Mouse (Mus musculus): ENCODE results near the gene Krt16. TPM values are rescaled to one million over a fixed set of nuclear protein-coding genes. Genes with fewer than 3 reads are reported as not detected.
"Not testable (repeated sequence)": the region's sequence is repeated elsewhere in the genome, so short reads cannot be mapped to it uniquely, and the experiment has no call there.

The Krt16 gene
- polyA plus RNA-seq, 1 experiment: not detected

DNA sequence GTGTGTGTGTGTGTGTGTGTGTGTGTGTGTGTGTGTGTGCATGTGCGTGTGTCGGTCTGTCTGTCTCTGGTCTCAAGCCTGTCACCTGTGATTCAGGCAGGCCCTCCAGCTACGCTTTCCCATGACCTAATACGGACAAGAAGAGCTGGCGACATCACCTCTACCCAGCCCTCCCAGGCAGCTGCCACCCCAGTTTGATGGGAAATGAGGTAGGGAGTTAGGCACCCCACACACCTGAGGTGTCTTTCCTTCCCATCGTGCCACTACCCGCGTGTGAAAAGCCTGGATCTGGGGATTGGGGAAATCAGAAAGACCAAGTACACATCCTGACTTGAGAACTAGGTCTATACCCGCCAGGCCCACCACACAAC is 12.5 kb upstream of the Krt16 start:
- TF ChIP-seq POLR2A (IDR thresholded peaks at IDR 0.05; ENCODE audit: extremely low read depth, insufficient read depth, low read length): no peak
- no peak for TF ChIP-seq CTCF (IDR thresholded peaks at IDR 0.05; ENCODE audit: extremely low read depth, insufficient read depth, low read length)
- H3K27ac ChIP-seq (ENCODE audit: insufficient read depth, low read length): no peak overlapping the region
- H3K4me1 ChIP-seq (ENCODE audit: control insufficient read depth, insufficient read depth, low read length): no peaks in the 10 kb centered on the region
- H3K4me3 ChIP-seq (ENCODE audit: insufficient read depth, low read length): no peak overlapping the region

DNA sequence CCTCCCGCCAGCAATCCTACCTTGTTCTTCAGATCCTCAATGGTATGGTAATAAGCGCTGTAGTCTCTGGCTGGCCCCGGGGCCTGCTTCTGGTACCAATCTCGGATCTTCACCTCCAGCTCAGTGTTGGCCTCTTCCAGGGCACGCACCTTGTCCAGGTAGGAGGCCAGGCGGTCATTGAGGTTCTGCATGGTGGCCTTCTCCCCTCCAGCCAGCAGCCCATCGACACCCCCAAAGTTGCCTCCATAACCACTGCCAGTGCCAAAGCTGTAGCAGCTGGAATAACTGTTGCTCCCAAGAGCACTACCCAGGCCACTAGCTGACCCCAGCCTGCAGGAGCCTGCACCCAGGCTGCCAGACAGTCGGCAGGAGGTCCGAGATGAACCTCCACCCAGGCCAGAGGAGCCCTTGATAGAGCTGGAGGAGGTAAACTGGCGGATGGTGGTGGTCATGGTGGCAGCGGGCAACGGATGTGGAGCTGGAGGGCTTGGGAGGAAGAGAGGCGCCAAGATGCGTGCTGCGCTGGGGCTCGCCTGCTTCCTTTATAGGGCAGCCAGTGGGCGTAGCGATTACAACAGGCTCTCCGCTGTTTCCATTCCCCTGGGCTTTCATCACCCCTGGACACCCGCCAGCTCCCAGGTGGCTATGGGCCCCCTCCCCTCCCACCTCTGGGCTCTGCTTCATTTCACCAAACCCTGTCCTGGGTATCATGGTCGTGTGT is 12.0 kb upstream of the Krt16 start, which contains the start of gene Krt17:
Gene Krt17 (minus strand): TSS at position 516 of the 721 bp plus-strand sequence.
- Histone ChIP-seq H3K4me1 (ENCODE audit: control insufficient read depth, insufficient read depth, low read length) (no peaks in the 10 kb centered on the region), H3K27ac (ENCODE audit: insufficient read depth, low read length) (no peak within 1 kb of the TSS), H3K4me3 (ENCODE audit: insufficient read depth, low read length) (no peak within 1 kb of the TSS)
- no peak for TF ChIP-seq POLR2A (IDR thresholded peaks at IDR 0.05; ENCODE audit: extremely low read depth, insufficient read depth, low read length)
- TF ChIP-seq CTCF (IDR thresholded peaks at IDR 0.05; ENCODE audit: extremely low read depth, insufficient read depth, low read length): no peak

DNA sequence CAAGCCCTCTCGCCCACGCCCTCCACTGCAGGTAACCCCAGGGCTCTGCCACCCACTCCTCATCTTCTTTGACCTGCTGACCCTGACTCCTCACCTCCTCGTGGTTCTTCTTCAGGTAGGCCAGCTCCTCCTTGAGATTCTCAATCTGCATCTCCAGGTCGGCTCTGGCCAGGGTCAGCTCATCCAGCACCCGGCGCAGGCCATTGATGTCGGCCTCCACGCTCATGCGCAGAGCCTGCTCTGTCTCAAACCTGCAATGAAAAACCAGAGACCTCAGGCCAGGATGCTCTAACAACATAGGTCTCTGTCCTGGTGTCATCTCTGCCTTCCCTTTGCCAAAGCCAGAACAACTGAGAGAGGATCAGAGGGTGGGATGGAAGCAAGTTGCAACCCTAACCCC is 10.4 kb upstream of the Krt16 start:
- no peak overlapping the region for H3K4me3 ChIP-seq (ENCODE audit: insufficient read depth, low read length)
- H3K27ac ChIP-seq (ENCODE audit: insufficient read depth, low read length): no peak overlapping the region
- TF ChIP-seq POLR2A (IDR thresholded peaks at IDR 0.05; ENCODE audit: extremely low read depth, insufficient read depth, low read length) (no peak), CTCF (IDR thresholded peaks at IDR 0.05; ENCODE audit: extremely low read depth, insufficient read depth, low read length) (no peak)

DNA sequence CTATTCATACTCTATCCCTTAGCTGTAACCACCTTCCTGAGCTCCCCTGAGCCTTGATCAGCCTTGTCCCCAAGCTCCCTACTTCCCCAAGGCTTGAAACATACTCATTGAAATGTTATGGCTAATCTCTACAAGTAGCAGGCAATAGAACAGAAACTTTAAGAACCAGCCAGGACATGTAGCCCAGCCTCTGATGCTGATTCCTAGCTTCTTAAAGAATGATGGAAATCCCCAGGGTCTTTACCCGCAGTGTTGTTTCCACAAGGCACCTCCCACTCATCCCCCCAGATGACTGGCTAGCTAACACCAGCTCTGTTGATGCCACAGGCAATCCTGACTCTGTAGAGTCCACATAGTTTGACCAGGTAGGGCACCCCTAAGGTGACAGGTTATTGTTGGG is 9.3 kb upstream of the Krt16 start:
- TF ChIP-seq POLR2A (IDR thresholded peaks at IDR 0.05; ENCODE audit: extremely low read depth, insufficient read depth, low read length) (no peak), CTCF (IDR thresholded peaks at IDR 0.05; ENCODE audit: extremely low read depth, insufficient read depth, low read length) (no peak)
- no peak overlapping the region for H3K27ac ChIP-seq (ENCODE audit: insufficient read depth, low read length)
- H3K4me1 ChIP-seq (ENCODE audit: control insufficient read depth, insufficient read depth, low read length): no peaks in the 10 kb centered on the region
- no peak overlapping the region for H3K4me3 ChIP-seq (ENCODE audit: insufficient read depth, low read length)

More for the DNA sequence above, 10.4 kb upstream of the Krt16 start:
- no peaks in the 10 kb centered on the region for H3K4me1 ChIP-seq (ENCODE audit: control insufficient read depth, insufficient read depth, low read length)

DNA sequence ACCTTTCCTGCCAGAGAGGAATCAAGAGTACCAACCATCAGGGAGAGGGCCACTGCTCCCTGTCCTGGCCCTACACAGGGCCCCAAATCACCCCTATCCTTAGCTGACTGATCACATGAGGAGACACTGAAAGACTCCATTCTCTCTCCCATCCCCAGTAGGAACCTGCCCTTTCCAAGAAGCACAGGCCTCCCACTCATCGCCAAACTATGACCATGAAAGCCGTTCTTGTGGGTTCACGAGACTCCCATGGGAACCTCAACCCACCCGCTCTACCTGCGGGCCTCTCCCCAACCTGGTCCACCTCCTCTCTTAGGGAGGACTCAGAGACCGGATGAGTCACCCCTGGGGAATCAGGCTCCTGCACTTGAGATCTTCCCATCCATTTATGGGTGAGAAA is 6.8 kb upstream of the Krt16 start:
- no peaks in the 10 kb centered on the region for H3K4me1 ChIP-seq (ENCODE audit: control insufficient read depth, insufficient read depth, low read length)
- TF ChIP-seq POLR2A (IDR thresholded peaks at IDR 0.05; ENCODE audit: extremely low read depth, insufficient read depth, low read length): no peak
- no peak for TF ChIP-seq CTCF (IDR thresholded peaks at IDR 0.05; ENCODE audit: extremely low read depth, insufficient read depth, low read length)
- no peak overlapping the region for H3K27ac ChIP-seq (ENCODE audit: insufficient read depth, low read length)
- no peak overlapping the region for H3K4me3 ChIP-seq (ENCODE audit: insufficient read depth, low read length)

DNA sequence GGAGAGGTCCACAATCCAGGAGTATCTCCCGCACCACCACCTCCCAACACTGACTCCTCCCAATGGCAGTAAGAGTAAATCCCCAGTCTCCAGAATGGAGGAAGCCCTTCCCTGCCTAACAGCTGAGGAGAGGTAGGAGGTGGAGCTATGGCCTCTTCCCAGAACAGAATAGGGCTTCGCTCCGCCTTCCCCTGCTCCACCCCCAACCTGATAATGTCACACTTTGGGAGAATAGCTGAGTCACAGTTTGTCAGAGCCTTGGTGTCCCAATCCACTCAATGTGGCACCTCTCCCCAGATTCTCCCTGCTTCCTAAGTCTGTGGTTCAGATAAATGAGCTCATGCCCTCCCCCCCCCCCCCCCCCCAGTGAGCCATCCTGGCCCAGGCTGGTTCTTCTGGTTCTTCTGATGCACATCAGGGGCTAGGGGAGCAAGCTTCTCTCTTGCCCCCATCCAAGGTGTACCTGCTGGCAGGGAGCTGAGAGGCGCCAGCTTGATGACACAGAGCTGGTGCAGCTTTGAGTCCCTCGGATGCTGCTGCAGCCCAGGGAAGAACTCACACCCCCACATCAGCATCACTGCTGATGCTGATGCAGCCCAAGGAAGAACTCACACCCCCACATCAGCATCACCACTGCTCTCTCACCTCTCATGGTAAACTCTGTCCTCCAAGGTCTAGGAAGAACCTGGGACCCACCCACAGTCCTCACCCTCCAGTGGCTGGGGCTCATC is 5.8 kb upstream of the Krt16 start:
- H3K27ac ChIP-seq (ENCODE audit: insufficient read depth, low read length): no peak overlapping the region
- TF ChIP-seq CTCF (IDR thresholded peaks at IDR 0.05; ENCODE audit: extremely low read depth, insufficient read depth, low read length) (no peak), POLR2A (IDR thresholded peaks at IDR 0.05; ENCODE audit: extremely low read depth, insufficient read depth, low read length) (no peak)
- no peak overlapping the region for H3K4me3 ChIP-seq (ENCODE audit: insufficient read depth, low read length)
- no peaks in the 10 kb centered on the region for H3K4me1 ChIP-seq (ENCODE audit: control insufficient read depth, insufficient read depth, low read length)

DNA sequence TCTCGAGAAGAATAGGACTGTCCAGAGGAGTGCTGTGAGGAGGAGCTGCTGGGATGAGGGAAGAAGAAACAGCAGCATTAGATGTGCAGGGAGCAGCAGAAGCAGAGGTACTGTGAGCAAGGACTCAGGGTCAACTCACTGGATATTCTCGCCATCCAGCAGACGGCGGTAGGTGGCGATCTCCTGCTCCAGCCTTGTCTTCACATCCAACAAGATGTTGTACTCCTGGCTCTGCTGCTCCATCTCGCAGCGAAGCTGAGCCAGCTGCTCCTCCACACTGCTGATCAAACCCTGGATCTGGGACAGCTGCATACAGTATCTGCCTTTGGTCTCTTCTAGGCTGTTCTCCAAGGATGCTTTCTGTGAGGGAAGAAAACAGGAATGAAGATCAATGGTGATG is 2.2 kb downstream of the Krt16 start:
- not testable (repeated sequence) for H3K4me1 ChIP-seq (ENCODE audit: control insufficient read depth, insufficient read depth, low read length); H3K27ac ChIP-seq (ENCODE audit: insufficient read depth, low read length); H3K4me3 ChIP-seq (ENCODE audit: insufficient read depth, low read length)

DNA sequence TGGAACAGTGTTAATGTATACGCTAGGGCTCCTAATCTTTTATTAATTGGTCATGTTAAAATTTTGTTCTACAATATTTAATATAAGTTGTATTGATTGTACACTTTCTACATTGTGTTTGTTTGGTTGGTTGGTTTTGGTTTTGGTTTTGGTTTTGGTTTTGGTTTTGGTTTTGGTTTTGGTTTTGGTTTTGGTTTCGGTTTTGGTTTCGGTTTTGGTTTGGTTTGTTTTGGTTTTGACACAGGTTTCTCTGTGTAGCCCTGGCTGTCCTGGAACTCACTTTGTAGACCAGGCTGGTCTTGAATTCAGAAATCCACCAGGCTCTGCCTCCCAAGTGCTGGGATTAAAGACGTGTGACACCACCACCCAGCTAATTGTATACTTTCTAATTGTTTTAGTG is 8.4 kb downstream of the Krt16 start:
- H3K4me1 ChIP-seq (ENCODE audit: control insufficient read depth, insufficient read depth, low read length); H3K27ac ChIP-seq (ENCODE audit: insufficient read depth, low read length); H3K4me3 ChIP-seq (ENCODE audit: insufficient read depth, low read length): not testable (repeated sequence)

DNA sequence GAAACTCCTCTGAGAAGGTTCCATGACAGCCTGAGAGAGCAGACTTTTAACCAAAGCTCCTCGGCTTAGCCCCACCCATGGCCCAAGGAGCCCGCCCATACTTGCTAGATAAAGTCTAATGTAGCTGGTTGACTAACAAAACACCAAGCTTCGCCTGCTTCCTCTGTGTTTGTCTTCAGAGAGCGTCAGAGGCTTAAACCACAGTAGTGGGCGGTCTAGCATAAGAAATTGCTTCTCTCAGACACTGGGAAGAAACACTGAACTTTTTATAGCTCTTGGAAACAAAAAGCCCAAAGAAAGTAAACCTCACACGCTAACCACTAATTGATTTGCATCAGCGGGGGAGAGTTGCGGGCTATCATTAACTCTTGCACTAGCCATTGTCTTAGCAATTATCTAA is 27.0 kb downstream of the Krt16 start:
- Histone ChIP-seq H3K27ac (ENCODE audit: insufficient read depth, low read length) (no peak overlapping the region), H3K4me3 (ENCODE audit: insufficient read depth, low read length) (no peak overlapping the region), H3K4me1 (ENCODE audit: control insufficient read depth, insufficient read depth, low read length) (no peaks in the 10 kb centered on the region)
- TF ChIP-seq CTCF (IDR thresholded peaks at IDR 0.05; ENCODE audit: extremely low read depth, insufficient read depth, low read length) (no peak), POLR2A (IDR thresholded peaks at IDR 0.05; ENCODE audit: extremely low read depth, insufficient read depth, low read length) (no peak)

DNA sequence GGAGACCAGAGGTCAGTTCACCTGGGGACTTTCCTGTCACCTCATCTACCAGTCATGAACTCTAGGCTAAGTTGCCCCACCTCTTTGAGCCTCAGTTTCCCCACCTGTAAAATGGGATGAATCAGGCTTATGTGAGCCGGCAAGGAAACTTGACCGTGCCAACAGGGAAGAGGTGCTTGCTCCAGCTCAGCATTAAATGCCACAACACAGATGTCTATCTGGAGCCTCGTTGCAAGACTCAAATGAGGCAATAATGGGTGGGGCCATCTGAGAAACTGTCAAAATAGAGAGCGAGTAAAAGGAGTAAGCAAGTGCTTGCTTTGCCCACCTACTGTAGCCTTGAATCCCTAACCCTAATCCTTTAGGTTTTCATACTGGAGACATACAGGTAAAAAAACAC is 29.4 kb downstream of the Krt16 start:
- H3K4me1 ChIP-seq (ENCODE audit: control insufficient read depth, insufficient read depth, low read length): no peaks in the 10 kb centered on the region
- TF ChIP-seq POLR2A (IDR thresholded peaks at IDR 0.05; ENCODE audit: extremely low read depth, insufficient read depth, low read length) (no peak), CTCF (IDR thresholded peaks at IDR 0.05; ENCODE audit: extremely low read depth, insufficient read depth, low read length) (no peak)
- no peak overlapping the region for H3K4me3 ChIP-seq (ENCODE audit: insufficient read depth, low read length)
- H3K27ac ChIP-seq (ENCODE audit: insufficient read depth, low read length): no peak overlapping the region
